Mouse (Mus musculus): ENCODE measurements at regions not wholly inside any gene's neighbourhood (a gene's known extent, or its start where the extent isn't known, plus 50 kb on each side); places are given as distances from the start of the nearest gene placed in this dataset.

DNA sequence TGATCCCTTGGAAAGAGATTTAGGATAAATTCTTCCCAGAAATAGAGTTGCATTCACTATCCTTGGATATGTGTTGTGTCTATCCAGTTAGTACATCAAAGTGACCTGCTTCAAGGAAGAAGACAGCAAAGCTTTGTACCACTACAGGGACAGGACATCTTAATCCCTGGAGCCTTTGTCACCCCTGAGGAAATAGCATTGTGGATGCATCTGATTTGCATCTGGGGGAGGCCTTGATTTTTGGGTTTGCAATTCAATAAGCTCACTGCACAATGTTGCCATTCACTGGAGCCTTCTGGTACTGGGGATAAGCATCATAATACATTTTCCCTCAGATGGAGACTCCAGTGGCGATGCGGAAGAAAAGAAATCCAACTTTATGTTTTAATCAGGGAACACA is 229.2 kb upstream of the Dcn start:
- TF ChIP-seq CTCF (IDR thresholded peaks at IDR 0.05; ENCODE audit: low read depth), result no peak
- no peak for TF ChIP-seq EP300 (IDR thresholded peaks at IDR 0.05; ENCODE audit: low read depth)

All from liver, embryonic 14.5 days (tissue).